Mouse (Mus musculus) kidney, embryonic 15.5 days (tissue): Measurements from ENCODE around the gene BC030870. TPM values are rescaled to one million over a fixed set of nuclear protein-coding genes. Genes with fewer than 3 reads are reported as not detected.
A peak's percentile ranks its signal among the peaks of the same experiment; 100 is the strongest.
"Not testable (repeated sequence)": the region's sequence is repeated elsewhere in the genome, so short reads cannot be mapped to it uniquely, and the experiment has no call there.

ENCODE experiments used
- ATAC-seq: fragments of 200-750 bp; cut with Nextera tagmentation; replicated peaks from 2 replicates; pipeline ENCODE4 v1.8.0; 2017; ENCODE audit warnings: moderate TSS enrichment; ENCODE audit not compliant: low FRiP score
- H3K27ac ChIP-seq: fragments of 300-500 bp; sonication (generic); 2 replicates; pipeline ENCODE4 v1.5.1; 2015; ENCODE audit warnings: mild to moderate bottlenecking, inconsistent platforms
- H3K27me3 ChIP-seq: fragments of 300-500 bp; sonication (generic); 2 replicates; pipeline ENCODE4 v1.6.1; 2015; ENCODE audit warnings: inconsistent platforms
- H3K36me3 ChIP-seq: fragments of 300-500 bp; sonication (generic); 2 replicates; pipeline ENCODE4 v1.6.1; 2015; ENCODE audit warnings: inconsistent platforms
- H3K4me1 ChIP-seq: fragments of 300-500 bp; sonication (generic); 2 replicates; pipeline ENCODE4 v1.6.1; 2015; ENCODE audit warnings: inconsistent platforms
- H3K4me2 ChIP-seq: fragments of 300-500 bp; sonication (generic); 2 replicates; pipeline ENCODE4 v1.6.1; 2015; ENCODE audit warnings: moderate library complexity, mild to moderate bottlenecking, inconsistent platforms
- H3K4me3 ChIP-seq: fragments of 300-500 bp; sonication (generic); replicated peaks from 2 replicates; pipeline ENCODE4 v1.5.1; 2015; ENCODE audit warnings: mild to moderate bottlenecking, inconsistent platforms
- H3K9ac ChIP-seq: fragments of 300-500 bp; sonication (generic); 2 replicates; pipeline ENCODE4 v1.6.1; 2015; ENCODE audit warnings: mild to moderate bottlenecking, inconsistent platforms
- H3K9me3 ChIP-seq: fragments of 300-500 bp; sonication (generic); replicated peaks from 2 replicates; pipeline ENCODE4 v1.6.1; 2016; ENCODE audit warnings: inconsistent platforms
- WGBS: fragments of 180-500 bp; shearing (Covaris S2); methylation state at CpG from one replicate; pipeline ENCODE4 v1.1.7; 2015; ENCODE audit warnings: mixed read lengths; 5-methylcytosine and 5-hydroxymethylcytosine counted together
- polyA plus RNA-seq: library from polyadenylated mRNA; unstranded; fragments of >200 nt; fragmentation: Nextera tagmentation; extraction: Ambion mirVana; gene quantifications from 2 replicates; pipeline ENCODE4 v1.2.1, GENCODE M21; 2015

BC030870 gene
- polyA plus RNA-seq, result 0.10 and 2.1 TPM in 2 replicates

- H3K4me3 ChIP-seq, result no peak within 1 kb of the TSS
- H3K9me3 ChIP-seq, result no peaks in the 10 kb centered on the region
- WGBS, result 77% methylated on average over 15 of the region's 15 CpGs
- H3K4me1 ChIP-seq, result no peaks in the 10 kb centered on the region
- H3K4me2 ChIP-seq, result no peak within 1 kb of the TSS
- H3K9ac ChIP-seq, result no peak within 1 kb of the TSS
- H3K27ac ChIP-seq, result no peak within 1 kb of the TSS
- no peak for ATAC-seq
- H3K36me3 ChIP-seq, result no peaks in the 10 kb centered on the region
- H3K27me3 ChIP-seq, result no peaks in the 10 kb centered on the region
Observed at GRCm38 (mm10) chr8:65129199-65129788, at the start of gene BC030870. TSS of gene BC030870 (minus strand) at chr8:65129563.

GRCm38 (mm10) chr8:65174746-65175476 lies 45.5 kb upstream of the BC030870 start:
- Histone ChIP-seq H3K27me3 (no peaks in the 10 kb centered on the region), H3K4me3 (no peak overlapping the region), H3K4me1 (no peaks in the 10 kb centered on the region), H3K36me3 (no peaks in the 10 kb centered on the region), H3K9ac (no peak overlapping the region), H3K4me2 (no peak overlapping the region), H3K9me3 (no peaks in the 10 kb centered on the region), H3K27ac (no peak overlapping the region)
- 52% methylated on average over 3 of the region's 3 CpGs for WGBS
- no peak for ATAC-seq

GRCm38 (mm10) chr8:65169184-65169583 lies 39.8 kb upstream of the BC030870 start:
- no peak overlapping the region for H3K9ac ChIP-seq
- no peak overlapping the region for H3K27ac ChIP-seq
- 77% methylated on average over 3 of the region's 3 CpGs for WGBS
- H3K9me3 ChIP-seq, result no peaks in the 10 kb centered on the region
- no peak overlapping the region for H3K4me3 ChIP-seq
- H3K4me2 ChIP-seq, result no peak overlapping the region
- H3K4me1 ChIP-seq, result no peaks in the 10 kb centered on the region
- ATAC-seq, result no peak
- no peaks in the 10 kb centered on the region for H3K27me3 ChIP-seq
- H3K36me3 ChIP-seq, result no peaks in the 10 kb centered on the region

- not testable (repeated sequence) for H3K4me2 ChIP-seq, H3K9ac ChIP-seq, H3K36me3 ChIP-seq, H3K4me3 ChIP-seq, H3K9me3 ChIP-seq, H3K27me3 ChIP-seq, H3K27ac ChIP-seq, H3K4me1 ChIP-seq, ATAC-seq
- WGBS, result 40% methylated on average over 1 of the region's 1 CpGs
Observed at GRCm38 (mm10) chr8:65160676-65161075, 31.3 kb upstream of the BC030870 start.

DNA sequence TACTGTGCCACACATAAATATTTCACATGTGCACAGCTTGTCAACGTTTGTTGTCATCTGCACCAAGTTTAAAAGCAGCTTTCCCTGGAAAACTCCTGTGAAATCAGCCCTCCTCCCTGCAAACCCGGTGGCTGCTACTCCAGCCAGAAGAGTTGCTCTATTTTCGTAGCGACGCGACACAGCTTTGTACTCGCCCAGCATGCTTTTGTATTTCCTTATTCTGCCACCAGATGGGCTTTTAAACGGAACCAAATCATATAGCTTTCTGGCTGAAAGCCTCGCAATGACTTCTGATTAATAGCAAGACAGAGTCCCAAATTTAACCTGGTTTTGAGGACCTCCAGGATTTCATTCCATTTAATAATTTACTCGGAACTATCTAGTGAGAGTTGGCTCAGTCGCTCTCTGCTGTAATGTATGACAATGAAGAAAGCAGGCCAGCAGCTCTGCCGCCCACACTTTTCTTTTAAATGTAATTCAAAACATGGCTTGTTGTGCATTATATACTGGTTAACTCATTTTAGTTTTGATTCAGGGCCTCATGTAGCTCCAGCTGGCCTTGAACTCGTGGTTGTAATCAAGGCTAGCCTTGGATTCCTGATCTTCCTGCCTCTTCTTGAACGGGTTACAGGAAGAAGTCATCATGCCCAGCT lies 29.9 kb upstream of the BC030870 start:
- H3K4me3 ChIP-seq, result no peak overlapping the region
- no peak overlapping the region for H3K4me2 ChIP-seq
- H3K27ac ChIP-seq, result no peak overlapping the region
- no peak for ATAC-seq
- no peak overlapping the region for H3K9ac ChIP-seq
- H3K36me3 ChIP-seq, result no peaks in the 10 kb centered on the region
- no peaks in the 10 kb centered on the region for H3K27me3 ChIP-seq
- H3K4me1 ChIP-seq, result no peaks in the 10 kb centered on the region
- WGBS, result 65% methylated on average over 14 of the region's 14 CpGs
- no peaks in the 10 kb centered on the region for H3K9me3 ChIP-seq

GRCm38 (mm10) chr8:65157901-65158300 lies 28.5 kb upstream of the BC030870 start:
- H3K27ac ChIP-seq, result no peak overlapping the region
- WGBS, result 74% methylated on average over 4 of the region's 4 CpGs
- ATAC-seq, result no peak
- H3K36me3 ChIP-seq, result no peaks in the 10 kb centered on the region
- no peaks in the 10 kb centered on the region for H3K27me3 ChIP-seq
- no peaks in the 10 kb centered on the region for H3K4me1 ChIP-seq
- no peaks in the 10 kb centered on the region for H3K9me3 ChIP-seq
- no peak overlapping the region for H3K4me3 ChIP-seq
- no peak overlapping the region for H3K9ac ChIP-seq
- H3K4me2 ChIP-seq, result no peak overlapping the region

DNA sequence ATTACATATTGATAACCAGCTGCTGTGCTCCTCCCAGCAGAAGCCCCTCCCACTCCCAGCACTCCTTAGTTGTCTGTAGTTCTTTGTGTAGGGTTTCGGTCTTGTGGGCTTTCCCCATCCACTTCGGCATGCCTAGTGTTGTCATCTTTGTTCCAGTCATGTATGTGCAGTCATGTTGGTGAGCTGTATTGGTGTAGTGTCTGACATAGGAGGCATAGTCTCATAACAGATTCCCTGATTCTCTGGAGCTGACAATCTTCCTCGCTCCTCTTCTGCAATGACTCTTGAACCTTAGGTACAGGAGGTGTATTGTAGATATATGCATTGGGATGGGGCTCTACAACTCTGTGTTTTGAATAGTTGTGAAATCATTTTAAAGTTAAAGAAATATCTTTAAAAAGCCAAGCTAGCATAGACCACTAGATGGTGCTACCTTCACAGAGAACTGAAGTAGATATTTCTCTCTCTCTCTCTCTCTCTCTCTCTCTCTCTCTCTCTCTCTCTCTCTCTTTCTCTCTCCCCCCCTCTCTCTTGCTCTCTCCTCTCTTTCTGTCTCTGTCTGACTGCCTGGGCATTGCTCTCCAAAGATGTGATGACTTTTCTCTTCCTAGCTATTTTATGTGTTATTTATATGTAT lies 9.6 kb upstream of the BC030870 start:
- no peaks in the 10 kb centered on the region for H3K36me3 ChIP-seq
- no peak overlapping the region for H3K4me2 ChIP-seq
- H3K4me3 ChIP-seq, result no peak overlapping the region
- H3K27me3 ChIP-seq, result no peaks in the 10 kb centered on the region
- H3K4me1 ChIP-seq, result no peaks in the 10 kb centered on the region
- H3K9me3 ChIP-seq, result no peaks in the 10 kb centered on the region
- H3K27ac ChIP-seq, result no peak overlapping the region
- no peak overlapping the region for H3K9ac ChIP-seq
- WGBS, result 76% methylated on average over 3 of the region's 3 CpGs
- no peak for ATAC-seq

GRCm38 (mm10) chr8:65126454-65126853 lies 2.9 kb downstream of the BC030870 start:
- Histone ChIP-seq H3K4me2 (no peak overlapping the region), H3K27me3 (no peaks in the 10 kb centered on the region), H3K4me3 (no peak overlapping the region), H3K4me1 (no peaks in the 10 kb centered on the region), H3K27ac (no peak overlapping the region), H3K9ac (no peak overlapping the region), H3K36me3 (no peaks in the 10 kb centered on the region), H3K9me3 (no peaks in the 10 kb centered on the region)
- no peak for ATAC-seq
- 77% methylated on average over 3 of the region's 3 CpGs for WGBS

- Histone ChIP-seq H3K27me3 (no peaks in the 10 kb centered on the region), H3K4me1 (no peaks in the 10 kb centered on the region), H3K4me2 (no peak overlapping the region), H3K9me3 (no peaks in the 10 kb centered on the region), H3K36me3 (no peaks in the 10 kb centered on the region), H3K27ac (no peak overlapping the region), H3K4me3 (no peak overlapping the region), H3K9ac (no peak overlapping the region)
- ATAC-seq, result no peak
- 76% methylated on average over 1 of the region's 1 CpGs for WGBS
Observed at GRCm38 (mm10) chr8:65126014-65126413, 3.3 kb downstream of the BC030870 start.

GRCm38 (mm10) chr8:65112092-65112491 lies 17.3 kb downstream of the BC030870 start:
- H3K4me3 ChIP-seq, result no peak overlapping the region
- no peaks in the 10 kb centered on the region for H3K4me1 ChIP-seq
- ATAC-seq, result no peak
- H3K27ac ChIP-seq, result no peak overlapping the region
- WGBS, result 81% methylated on average over 6 of the region's 6 CpGs
- H3K9me3 ChIP-seq, result no peaks in the 10 kb centered on the region
- H3K9ac ChIP-seq, result no peak overlapping the region
- no peaks in the 10 kb centered on the region for H3K36me3 ChIP-seq
- H3K4me2 ChIP-seq, result no peak overlapping the region
- H3K27me3 ChIP-seq, result no peaks in the 10 kb centered on the region

GRCm38 (mm10) chr8:65110285-65110691 lies 19.1 kb downstream of the BC030870 start:
- peak; percentile 89; the same call in 1 of the 2 replicates for ATAC-seq
- H3K4me3 ChIP-seq, result no peak overlapping the region
- no peak overlapping the region for H3K9ac ChIP-seq
- no peak overlapping the region for H3K27ac ChIP-seq
- no peaks in the 10 kb centered on the region for H3K4me1 ChIP-seq
- H3K36me3 ChIP-seq, result no peaks in the 10 kb centered on the region
- no peaks in the 10 kb centered on the region for H3K9me3 ChIP-seq
- no peaks in the 10 kb centered on the region for H3K27me3 ChIP-seq
- WGBS, result 22% methylated on average over 5 of the region's 5 CpGs
- no peak overlapping the region for H3K4me2 ChIP-seq

- H3K9ac ChIP-seq, result no peak overlapping the region
- H3K36me3 ChIP-seq, result no peaks in the 10 kb centered on the region
- H3K9me3 ChIP-seq, result no peaks in the 10 kb centered on the region
- 76% methylated on average over 6 of the region's 6 CpGs for WGBS
- no peak overlapping the region for H3K4me3 ChIP-seq
- no peaks in the 10 kb centered on the region for H3K4me1 ChIP-seq
- no peak overlapping the region for H3K4me2 ChIP-seq
- ATAC-seq, result no peak
- H3K27ac ChIP-seq, result no peak overlapping the region
- no peaks in the 10 kb centered on the region for H3K27me3 ChIP-seq
Observed at GRCm38 (mm10) chr8:65108936-65109335, 20.4 kb downstream of the BC030870 start.
